Mouse (Mus musculus): ENCODE measurements around the gene Nlrp6. TPM values are rescaled to one million over a fixed set of nuclear protein-coding genes. Genes with fewer than 3 reads are reported as not detected.

Gene Nlrp6
- polyA plus RNA-seq, 1 experiment from 2014 or later: 52.8 TPM

DNA sequence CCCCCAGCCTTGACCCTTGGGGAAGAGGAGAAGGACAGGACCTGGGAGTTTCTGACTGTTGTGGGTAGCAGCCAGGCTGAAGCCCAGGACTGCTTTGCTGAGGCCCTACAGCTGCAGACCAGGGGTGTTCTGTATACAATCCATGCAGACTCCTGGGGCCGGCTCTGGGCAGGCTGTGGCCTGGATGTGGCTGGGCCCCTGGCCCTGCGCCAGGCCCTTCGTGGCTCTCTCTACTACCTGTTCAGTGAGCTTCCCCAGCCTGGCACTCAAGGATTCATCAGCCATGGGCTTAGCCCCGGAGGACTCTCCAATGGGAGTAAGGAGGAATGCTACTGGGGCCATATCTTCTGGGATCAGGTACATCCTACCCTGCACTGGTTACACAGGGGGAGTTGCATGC lies 22.7 kb downstream of the Nlrp6 start:
- H3K4me1 ChIP-seq (replicated peaks; ENCODE audit: control insufficient read depth, insufficient read depth, low read length): peaks cover 6% of the 10 kb centered on the region
- no peak overlapping the region for H3K4me3 ChIP-seq (ENCODE audit: low read depth, low read length)
- no peak overlapping the region for H3K27ac ChIP-seq (ENCODE audit: low read depth, low read length)
- H3K36me3 ChIP-seq (ENCODE audit: control insufficient read depth, insufficient read depth): peaks cover 37% of the 10 kb centered on the region
- no peak overlapping the region for H3K9ac ChIP-seq (ENCODE audit: low read depth, low read length)
- WGBS: 58% methylated on average over 4 of the region's 4 CpGs
- H3K4me2 ChIP-seq (replicated peaks; ENCODE audit: low read depth): no peak overlapping the region
- no peak for ATAC-seq
- no peaks in the 10 kb centered on the region for H3K9me3 ChIP-seq (ENCODE audit: control insufficient read depth)
- H3K27me3 ChIP-seq (replicated peaks; ENCODE audit: control insufficient read depth, insufficient read depth, low read length): no peaks in the 10 kb centered on the region
- no peak for TF ChIP-seq CTCF (IDR thresholded peaks at IDR 0.05; ENCODE audit: low read depth)

GRCm38 (mm10) chr7:140944236-140944635 lies 23.5 kb downstream of the Nlrp6 start:
- no peak overlapping the region for H3K4me2 ChIP-seq (replicated peaks; ENCODE audit: low read depth)
- 91% methylated on average over 7 of the region's 7 CpGs for WGBS
- H3K36me3 ChIP-seq (ENCODE audit: control insufficient read depth, insufficient read depth): peaks cover 46% of the 10 kb centered on the region
- no peak for ATAC-seq
- no peaks in the 10 kb centered on the region for H3K27me3 ChIP-seq (replicated peaks; ENCODE audit: control insufficient read depth, insufficient read depth, low read length)
- H3K4me1 ChIP-seq (replicated peaks; ENCODE audit: control insufficient read depth, insufficient read depth, low read length): peaks cover 6% of the 10 kb centered on the region
- H3K27ac ChIP-seq (ENCODE audit: low read depth, low read length): no peak overlapping the region
- TF ChIP-seq CTCF (IDR thresholded peaks at IDR 0.05; ENCODE audit: low read depth): no peak
- H3K9ac ChIP-seq (ENCODE audit: low read depth, low read length): no peak overlapping the region
- no peak overlapping the region for H3K4me3 ChIP-seq (ENCODE audit: low read depth, low read length)
- no peaks in the 10 kb centered on the region for H3K9me3 ChIP-seq (ENCODE audit: control insufficient read depth)

GRCm38 (mm10) chr7:140945247-140945646 lies 24.5 kb downstream of the Nlrp6 start:
- Histone ChIP-seq H3K9me3 (ENCODE audit: control insufficient read depth) (no peaks in the 10 kb centered on the region), H3K4me1 (replicated peaks; ENCODE audit: control insufficient read depth, insufficient read depth, low read length) (peaks cover 9% of the 10 kb centered on the region), H3K36me3 (ENCODE audit: control insufficient read depth, insufficient read depth) (peaks cover 53% of the 10 kb centered on the region), H3K4me2 (replicated peaks; ENCODE audit: low read depth) (no peak overlapping the region), H3K4me3 (ENCODE audit: low read depth, low read length) (no peak overlapping the region), H3K27ac (ENCODE audit: low read depth, low read length) (no peak overlapping the region), H3K27me3 (replicated peaks; ENCODE audit: control insufficient read depth, insufficient read depth, low read length) (no peaks in the 10 kb centered on the region), H3K9ac (ENCODE audit: low read depth, low read length) (no peak overlapping the region)
- TF ChIP-seq CTCF (IDR thresholded peaks at IDR 0.05; ENCODE audit: low read depth): no peak
- no peak for ATAC-seq
- WGBS: 95% methylated on average over 5 of the region's 5 CpGs

- Histone ChIP-seq H3K27ac (ENCODE audit: low read depth, low read length) (no peak overlapping the region), H3K4me2 (replicated peaks; ENCODE audit: low read depth) (no peak overlapping the region), H3K27me3 (replicated peaks; ENCODE audit: control insufficient read depth, insufficient read depth, low read length) (no peaks in the 10 kb centered on the region), H3K9ac (ENCODE audit: low read depth, low read length) (no peak overlapping the region), H3K36me3 (ENCODE audit: control insufficient read depth, insufficient read depth) (peaks cover 53% of the 10 kb centered on the region), H3K4me1 (replicated peaks; ENCODE audit: control insufficient read depth, insufficient read depth, low read length) (peaks cover 11% of the 10 kb centered on the region; the same call in 1 of the 2 replicates), H3K4me3 (ENCODE audit: low read depth, low read length) (no peak overlapping the region), H3K9me3 (ENCODE audit: control insufficient read depth) (no peaks in the 10 kb centered on the region)
- TF ChIP-seq CTCF (IDR thresholded peaks at IDR 0.05; ENCODE audit: low read depth): no peak
- ATAC-seq: no peak
- 92% methylated on average over 10 of the region's 10 CpGs for WGBS
These were observed 25.6 kb downstream of the Nlrp6 start for GRCm38 (mm10) chr7:140946311-140946710.

- 49% methylated on average over 7 of the region's 7 CpGs for WGBS
- Histone ChIP-seq H3K36me3 (ENCODE audit: control insufficient read depth, insufficient read depth) (peaks cover 53% of the 10 kb centered on the region), H3K4me2 (replicated peaks; ENCODE audit: low read depth) (no peak overlapping the region), H3K27ac (ENCODE audit: low read depth, low read length) (no peak overlapping the region), H3K9me3 (ENCODE audit: control insufficient read depth) (no peaks in the 10 kb centered on the region), H3K4me1 (replicated peaks; ENCODE audit: control insufficient read depth, insufficient read depth, low read length) (peaks cover 10% of the 10 kb centered on the region; the same call in 1 of the 2 replicates), H3K27me3 (replicated peaks; ENCODE audit: control insufficient read depth, insufficient read depth, low read length) (no peaks in the 10 kb centered on the region), H3K4me3 (ENCODE audit: low read depth, low read length) (no peak overlapping the region), H3K9ac (ENCODE audit: low read depth, low read length) (no peak overlapping the region)
- peak; percentile 15; the same call in 1 of the 2 replicates for ATAC-seq
- TF ChIP-seq CTCF (IDR thresholded peaks at IDR 0.05; ENCODE audit: low read depth): no peak
These were observed 26.3 kb downstream of the Nlrp6 start for GRCm38 (mm10) chr7:140946980-140947379.

- no peak overlapping the region for H3K27ac ChIP-seq (ENCODE audit: low read depth, low read length)
- H3K9ac ChIP-seq (ENCODE audit: low read depth, low read length): no peak overlapping the region
- ATAC-seq: no peak
- no peak overlapping the region for H3K4me2 ChIP-seq (replicated peaks; ENCODE audit: low read depth)
- H3K4me1 ChIP-seq (replicated peaks; ENCODE audit: control insufficient read depth, insufficient read depth, low read length): peaks cover 5% of the 10 kb centered on the region; the same call in 1 of the 2 replicates
- no peaks in the 10 kb centered on the region for H3K27me3 ChIP-seq (replicated peaks; ENCODE audit: control insufficient read depth, insufficient read depth, low read length)
- H3K36me3 ChIP-seq (ENCODE audit: control insufficient read depth, insufficient read depth): peaks cover 56% of the 10 kb centered on the region
- no peaks in the 10 kb centered on the region for H3K9me3 ChIP-seq (ENCODE audit: control insufficient read depth)
- 66% methylated on average over 8 of the region's 8 CpGs for WGBS
- no peak overlapping the region for H3K4me3 ChIP-seq (ENCODE audit: low read depth, low read length)
- no peak for TF ChIP-seq CTCF (IDR thresholded peaks at IDR 0.05; ENCODE audit: low read depth)
These were observed 27.5 kb downstream of the Nlrp6 start for GRCm38 (mm10) chr7:140948161-140948560.

GRCm38 (mm10) chr7:140949255-140949654 lies 28.6 kb downstream of the Nlrp6 start:
- Histone ChIP-seq H3K4me2 (replicated peaks; ENCODE audit: low read depth) (no peak overlapping the region), H3K27ac (ENCODE audit: low read depth, low read length) (no peak overlapping the region), H3K4me3 (ENCODE audit: low read depth, low read length) (no peak overlapping the region), H3K4me1 (replicated peaks; ENCODE audit: control insufficient read depth, insufficient read depth, low read length) (peaks cover 11% of the 10 kb centered on the region; the same call in 1 of the 2 replicates), H3K9ac (ENCODE audit: low read depth, low read length) (no peak overlapping the region), H3K36me3 (ENCODE audit: control insufficient read depth, insufficient read depth) (peaks cover 58% of the 10 kb centered on the region), H3K27me3 (replicated peaks; ENCODE audit: control insufficient read depth, insufficient read depth, low read length) (no peaks in the 10 kb centered on the region), H3K9me3 (ENCODE audit: control insufficient read depth) (no peaks in the 10 kb centered on the region)
- WGBS: 84% methylated on average over 6 of the region's 6 CpGs
- no peak for TF ChIP-seq CTCF (IDR thresholded peaks at IDR 0.05; ENCODE audit: low read depth)
- ATAC-seq: no peak
